Mouse (Mus musculus): ENCODE results near the gene Abhd5. TPM values are rescaled to one million over a fixed set of nuclear protein-coding genes. Genes with fewer than 3 reads are reported as not detected.
A peak's percentile ranks its signal among the peaks of the same experiment; 100 is the strongest.

Gene Abhd5
- total RNA-seq, 2 experiments from 2014 or later = 30.9 to 36.2 TPM

DNA sequence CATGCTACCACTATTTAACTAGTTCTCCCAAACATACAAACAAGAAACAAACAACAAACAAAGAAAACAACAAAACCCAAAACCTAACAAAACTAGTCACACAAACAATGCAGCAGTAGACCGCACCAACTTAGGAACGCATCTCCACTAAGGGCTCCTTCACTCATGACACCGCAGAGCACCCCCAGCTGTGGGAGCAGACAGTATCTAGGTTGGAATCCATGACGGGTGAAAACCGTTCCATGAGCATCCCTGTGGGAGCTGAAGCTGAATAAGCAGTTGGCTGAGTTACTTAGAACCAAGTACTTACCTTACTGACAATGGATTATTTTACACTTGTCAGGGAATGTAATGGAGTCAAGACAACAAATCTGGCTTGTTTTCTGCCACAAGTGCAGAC lies 5.3 kb upstream of the Abhd5 start:
- no peak for DNase-seq
- intact Hi-C loops (cut with DNase I) = no loop called here

DNA sequence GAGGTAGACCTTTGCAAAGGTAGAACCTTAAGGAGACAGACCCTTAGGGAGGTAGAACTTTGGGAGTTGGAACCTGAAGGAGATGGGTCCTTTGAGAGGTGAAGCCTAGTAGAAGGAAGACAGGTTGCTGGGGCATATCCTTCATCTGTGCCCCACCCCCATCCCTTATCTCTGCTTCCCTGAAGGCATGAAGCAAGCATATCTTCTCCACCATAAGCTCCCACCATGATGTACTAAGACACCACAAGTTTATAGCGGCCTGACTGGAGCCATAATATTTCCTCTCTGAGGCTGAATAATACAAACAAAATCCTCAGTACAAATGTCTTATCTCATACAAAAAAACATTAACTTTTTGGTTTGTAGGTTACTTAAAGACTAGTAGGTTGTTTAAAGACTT lies 3.5 kb upstream of the Abhd5 start:
- intact Hi-C loops (cut with DNase I) = no loop called here
- DNase-seq = no peak

DNA sequence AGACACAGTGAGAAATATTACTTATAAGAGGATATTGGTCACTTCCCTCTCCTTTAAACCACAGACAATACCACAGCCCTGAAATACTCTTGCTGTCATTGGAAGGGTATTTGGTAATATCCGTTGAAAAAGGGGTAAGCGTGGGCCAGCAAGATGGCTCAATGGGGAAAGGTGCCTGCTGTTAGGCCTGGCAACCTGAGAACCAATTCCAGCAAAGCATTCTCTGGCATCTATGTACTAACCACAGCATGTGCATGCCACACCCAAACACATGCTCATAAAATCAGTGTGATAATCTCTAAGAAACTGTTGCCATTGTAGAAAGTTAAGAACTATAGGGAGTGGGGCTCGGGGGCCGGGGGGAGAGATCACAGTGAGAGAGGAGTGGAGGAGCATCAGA lies 2.1 kb upstream of the Abhd5 start:
- intact Hi-C loops (cut with DNase I) = no loop called here
- no peak for DNase-seq

- intact Hi-C loops (cut with DNase I) = no loop called here
- DNase-seq = no peak
Measured at GRCm38 (mm10) chr9:122350396-122351130, 845 bp upstream of the Abhd5 start.

- intact Hi-C loops (cut with DNase I) = no loop called here
- DNase-seq = no peak
Measured at GRCm38 (mm10) chr9:122352025-122352392, 601 bp downstream of the Abhd5 start.

- no peak for DNase-seq
- intact Hi-C loops (cut with DNase I) = no loop called here
Measured at GRCm38 (mm10) chr9:122352911-122353310, 1.5 kb downstream of the Abhd5 start.

GRCm38 (mm10) chr9:122354240-122354639 lies 2.8 kb downstream of the Abhd5 start:
- no peak for DNase-seq
- intact Hi-C loops (cut with DNase I) = no loop called here

- intact Hi-C loops (cut with DNase I) = no loop called here
- DNase-seq = no peak
Measured at GRCm38 (mm10) chr9:122357073-122357472, 5.7 kb downstream of the Abhd5 start.

GRCm38 (mm10) chr9:122357626-122358025 lies 6.2 kb downstream of the Abhd5 start:
- DNase-seq = no peak
- intact Hi-C loops (cut with DNase I) = no loop called here

DNA sequence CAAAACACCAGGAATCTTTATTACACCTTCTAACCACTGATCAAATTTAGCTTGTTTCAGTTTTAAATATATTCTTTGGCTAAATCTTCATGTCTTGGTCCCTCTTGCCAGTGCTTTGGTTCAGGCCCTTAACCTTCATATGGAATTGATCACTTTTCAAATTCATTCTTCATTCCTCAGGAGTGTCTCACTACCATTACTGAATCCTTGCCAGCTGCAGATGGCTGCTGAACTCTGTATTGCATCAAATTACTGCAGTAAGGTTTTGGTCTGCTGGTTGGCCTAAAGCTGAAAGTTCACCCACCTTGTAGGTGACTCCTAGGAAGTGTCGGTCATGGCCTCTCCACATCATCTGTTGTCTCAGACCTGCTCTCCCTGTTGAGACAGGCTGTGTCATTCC lies 12.8 kb downstream of the Abhd5 start:
- DNase-seq = no peak
- intact Hi-C loops (cut with DNase I) = no loop called here

DNA sequence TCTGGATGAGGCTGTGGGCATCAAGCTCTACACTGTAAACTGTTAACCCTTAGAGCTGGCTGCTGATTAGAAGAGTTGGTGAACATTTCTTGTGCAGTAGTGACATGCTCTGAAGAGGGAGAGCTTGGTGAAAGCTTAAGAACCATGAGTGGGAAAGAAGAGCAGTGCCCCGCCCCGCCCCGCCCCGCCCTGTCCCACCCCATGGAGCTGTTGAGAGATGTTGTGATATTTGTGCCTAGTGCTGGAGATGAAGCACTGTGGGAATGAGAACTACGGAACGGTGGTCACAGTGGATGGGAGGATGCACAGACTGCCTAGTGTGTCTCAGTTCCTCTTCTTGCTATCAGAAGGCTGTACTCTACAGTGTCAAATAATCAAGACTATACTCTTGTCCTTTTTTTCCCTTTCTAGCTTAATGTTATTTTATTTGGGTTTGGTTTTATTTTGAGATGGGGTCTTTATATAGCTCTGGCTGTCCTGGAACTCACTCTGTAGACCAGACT lies 18.9 kb downstream of the Abhd5 start:
- intact Hi-C loops (cut with DNase I) = no loop called here
- no peak for DNase-seq

- DNase-seq = no peak
- intact Hi-C loops (cut with DNase I) = no loop called here
Measured at GRCm38 (mm10) chr9:122372506-122372905, 21.1 kb downstream of the Abhd5 start.

DNA sequence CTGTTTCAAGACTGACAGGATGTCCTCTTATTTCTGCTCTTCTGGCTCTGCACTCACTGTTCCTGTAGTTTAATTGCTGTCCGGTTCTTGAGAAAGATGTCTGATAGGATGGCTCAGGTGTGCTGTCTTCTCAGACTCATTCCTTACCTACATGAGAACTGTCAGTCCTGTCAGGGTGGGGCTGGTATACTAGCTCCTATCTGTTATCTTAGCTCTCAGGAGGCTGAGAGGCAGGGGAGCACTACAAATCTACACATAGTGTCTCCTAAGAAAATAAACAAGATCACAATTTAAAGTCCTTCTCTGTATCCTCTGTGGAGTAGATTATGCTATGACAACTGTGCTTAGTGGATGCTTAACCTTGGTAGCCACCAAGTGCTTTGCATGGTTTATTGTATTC lies 21.6 kb downstream of the Abhd5 start:
- no peak for DNase-seq
- intact Hi-C loops (cut with DNase I) = no loop called here

DNA sequence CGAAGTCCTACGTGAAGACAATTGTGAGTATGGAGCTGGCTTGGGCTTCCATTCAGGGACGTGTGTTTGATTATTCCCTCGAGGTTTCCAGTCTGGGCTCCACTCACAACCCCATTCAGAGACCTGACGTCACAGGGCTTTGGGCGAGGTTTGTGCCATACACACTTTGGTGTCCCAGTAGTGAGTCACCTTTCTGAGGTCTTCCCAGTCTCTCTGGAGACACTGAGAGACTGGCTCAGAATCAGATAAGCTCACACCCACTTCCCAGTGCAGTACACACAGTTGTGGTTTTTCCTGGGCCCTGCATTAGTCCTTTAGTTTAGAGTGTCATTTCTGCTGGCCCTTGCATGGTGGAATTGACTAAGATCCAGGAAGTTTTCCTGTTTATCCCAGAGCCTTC lies 27.6 kb downstream of the Abhd5 start:
- DNase-seq = no peak
- intact Hi-C loops (cut with DNase I) = no loop called here

DNA sequence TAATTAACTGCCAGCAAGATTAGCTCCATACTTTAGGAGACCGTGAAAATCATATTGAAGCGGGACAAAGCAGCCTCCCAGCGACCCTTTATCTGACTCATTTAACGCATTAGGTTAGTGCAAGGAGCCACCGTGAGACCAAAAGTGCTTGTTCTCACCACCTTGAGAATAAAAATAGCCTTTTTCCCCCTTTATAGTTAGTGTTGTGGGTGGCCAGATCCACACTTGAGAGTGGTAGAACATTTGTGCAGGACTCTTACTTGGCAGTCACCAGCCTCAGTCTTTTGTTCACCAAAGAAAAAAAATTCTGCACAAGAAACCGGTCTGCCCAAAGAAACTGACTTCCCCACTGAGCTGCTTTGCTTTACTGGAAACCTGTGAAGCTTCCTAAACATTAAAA lies 29.6 kb downstream of the Abhd5 start:
- no peak for DNase-seq
- intact Hi-C loops (cut with DNase I) = no loop called here

DNA sequence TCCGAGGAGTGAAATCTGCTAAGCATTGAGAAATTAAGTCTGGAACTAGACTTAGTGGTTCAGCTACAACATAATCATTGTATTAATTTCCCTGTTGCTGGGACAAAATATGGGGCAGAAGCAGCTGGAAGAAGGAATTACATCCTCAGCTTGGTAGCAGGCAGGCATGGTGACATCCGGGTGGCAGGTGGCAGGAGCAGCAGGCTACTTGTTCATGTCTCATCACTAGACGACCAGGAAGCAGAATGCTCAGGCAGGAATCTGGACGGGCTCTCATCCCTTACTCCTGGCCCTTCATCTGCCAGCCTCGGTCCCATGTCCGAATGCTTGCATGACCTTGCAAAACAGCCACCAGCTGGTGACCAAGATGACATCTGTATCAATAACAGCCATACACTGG lies 30.6 kb downstream of the Abhd5 start:
- peak; percentile 39 for DNase-seq
- intact Hi-C loops (cut with DNase I) = no loop called here

- no peak for DNase-seq
- intact Hi-C loops (cut with DNase I) = no loop called here
Measured at GRCm38 (mm10) chr9:122386015-122386414, 34.6 kb downstream of the Abhd5 start.

- no peak for DNase-seq
- intact Hi-C loops (cut with DNase I) = no loop called here
Measured at GRCm38 (mm10) chr9:122389287-122389920, 38.0 kb downstream of the Abhd5 start.

- intact Hi-C loops (cut with DNase I) = no loop called here
- no peak for DNase-seq
Measured at GRCm38 (mm10) chr9:122395816-122396215, 44.4 kb downstream of the Abhd5 start.

- no peak for DNase-seq
- intact Hi-C loops (cut with DNase I) = no loop called here
Measured at GRCm38 (mm10) chr9:122397156-122397555, 45.7 kb downstream of the Abhd5 start.

- no peak for DNase-seq
Measured at GRCm38 (mm10) chr9:122398746-122399145, 47.3 kb downstream of the Abhd5 start.

GRCm38 (mm10) chr9:122401239-122401638 lies 49.8 kb downstream of the Abhd5 start:
- DNase-seq = no peak
- intact Hi-C loops (cut with DNase I) = no loop called here

More at GRCm38 (mm10) chr9:122398746-122399145, 47.3 kb downstream of the Abhd5 start:
- intact Hi-C loops (cut with DNase I) = no loop called here
